Mouse (Mus musculus) spleen, adult 2 months (tissue): ENCODE data around the gene Vkorc1. TPM values are rescaled to one million over a fixed set of nuclear protein-coding genes. Genes with fewer than 3 reads are reported as not detected.
"Not testable (repeated sequence)": the region's sequence is repeated elsewhere in the genome, so short reads cannot be mapped to it uniquely, and the experiment has no call there.

Source experiments
- DNase-seq, 2 experiments: peaks; one replicate each; pipeline versions ENCODE4 v3.0.0 to v3.0.0-alpha.2; 2012 to 2021; ENCODE audit warnings: low spot score in 2 of 2, low read depth in 1 of 2
- H3K27ac ChIP-seq: fragments of 200-500 bp; 2 replicates; pipeline ENCODE4 v1.5.1; 2012; ENCODE audit warnings: low read length, inconsistent platforms; ENCODE audit not compliant: insufficient read depth
- H3K27me3 ChIP-seq: fragments of 200-500 bp; 2 replicates; pipeline ENCODE4 v1.6.1; 2012; ENCODE audit warnings: mild to moderate bottlenecking, moderate library complexity, low read length, inconsistent platforms; ENCODE audit not compliant: control insufficient read depth, insufficient read depth
- H3K36me3 ChIP-seq: fragments of 200-500 bp; 2 replicates; pipeline ENCODE4 v1.6.1; 2012; ENCODE audit warnings: mild to moderate bottlenecking, low read length, inconsistent platforms; ENCODE audit not compliant: control insufficient read depth, insufficient read depth
- H3K4me1 ChIP-seq: fragments of 200-500 bp; 2 replicates; pipeline ENCODE4 v1.6.1; 2011; ENCODE audit warnings: inconsistent platforms; ENCODE audit not compliant: control insufficient read depth, insufficient read depth, insufficient read length
- H3K4me3 ChIP-seq: fragments of 200-500 bp; 2 replicates; pipeline ENCODE4 v1.5.1; 2011; ENCODE audit warnings: mild to moderate bottlenecking, inconsistent platforms; ENCODE audit not compliant: insufficient read depth, insufficient read length; ENCODE audit errors: extremely low read depth
- CTCF ChIP-seq: fragments of 200-500 bp; IDR thresholded peaks from 2 replicates; pipeline ENCODE4 v1.5.1; 2011; ENCODE audit warnings: mild to moderate bottlenecking, inconsistent platforms; ENCODE audit not compliant: insufficient read depth, insufficient read length, insufficient replicate concordance; ENCODE audit errors: extremely low read depth
- POLR2A ChIP-seq: fragments of 200-500 bp; IDR thresholded peaks from 2 replicates; pipeline ENCODE4 v1.6.1; 2011; ENCODE audit warnings: low read depth, low read length, inconsistent platforms
- WGBS: fragments of 180-500 bp; shearing (Covaris S2); methylation state at CpG from one replicate; pipeline ENCODE4 v1.1.7; 2018; 5-methylcytosine and 5-hydroxymethylcytosine counted together
- polyA plus RNA-seq: library from polyadenylated mRNA; depleted of rRNA; stranded (reverse); fragments of >200 nt; gene quantifications from 2 replicates; pipeline ENCODE4 v1.2.3, GENCODE M21; 2012

Vkorc1 gene
- polyA plus RNA-seq, 1 experiment, result 46.1 TPM

- Histone ChIP-seq H3K4me3 (peak within 1 kb of the TSS; percentile 77), H3K27me3 (no peaks in the 10 kb centered on the region), H3K4me1 (no peaks in the 10 kb centered on the region; the same call in 1 of the 2 replicates), H3K36me3 (peaks cover 19% of the 10 kb centered on the region), H3K27ac (peak within 1 kb of the TSS; percentile 60)
- TF ChIP-seq CTCF (no peak), POLR2A (peak; percentile 63)
- DNase-seq, result peak in 1 of 2 experiments; percentile 70
- WGBS, result 6% methylated on average over 38 of the region's 38 CpGs
Measured at GRCm38 (mm10) chr7:127903971-127904796, 8.8 kb upstream of the Vkorc1 start, which contains the start of gene Bckdk. TSS of gene Bckdk (plus strand) at chr7:127904082.

- Histone ChIP-seq H3K36me3 (peaks cover 3% of the 10 kb centered on the region), H3K27ac (no peak overlapping the region), H3K4me3 (no peak overlapping the region), H3K27me3 (no peaks in the 10 kb centered on the region), H3K4me1 (no peaks in the 10 kb centered on the region; the same call in 1 of the 2 replicates)
- TF ChIP-seq CTCF (no peak), POLR2A (no peak)
- WGBS, result 88% methylated on average over 2 of the region's 2 CpGs
- DNase-seq, result no peak
Measured at GRCm38 (mm10) chr7:127901772-127902171, 6.4 kb upstream of the Vkorc1 start.

GRCm38 (mm10) chr7:127899997-127900396, 4.6 kb upstream of the Vkorc1 start:
- no peaks in the 10 kb centered on the region for H3K27me3 ChIP-seq
- no peak overlapping the region for H3K27ac ChIP-seq
- H3K4me1 ChIP-seq, result peaks cover 2% of the 10 kb centered on the region; the same call in 1 of the 2 replicates
- TF ChIP-seq POLR2A (no peak), CTCF (no peak)
- WGBS, result 34% methylated on average over 7 of the region's 7 CpGs
- no peaks in the 10 kb centered on the region for H3K36me3 ChIP-seq
- DNase-seq, result no peak
- H3K4me3 ChIP-seq, result no peak overlapping the region

- Histone ChIP-seq H3K4me1 (peaks cover 2% of the 10 kb centered on the region; the same call in 1 of the 2 replicates), H3K27me3 (no peaks in the 10 kb centered on the region), H3K27ac (no peak overlapping the region), H3K4me3 (no peak overlapping the region), H3K36me3 (no peaks in the 10 kb centered on the region)
- TF ChIP-seq CTCF, result no peak
- no peak for TF ChIP-seq POLR2A
- 57% methylated on average over 10 of the region's 10 CpGs for WGBS
- DNase-seq, result no peak
Measured at GRCm38 (mm10) chr7:127898179-127898956, 3.0 kb upstream of the Vkorc1 start.

GRCm38 (mm10) chr7:127897542-127897941, 2.1 kb upstream of the Vkorc1 start:
- DNase-seq, result no peak
- Histone ChIP-seq H3K27ac (no peak overlapping the region), H3K27me3 (no peaks in the 10 kb centered on the region), H3K4me1 (peaks cover 2% of the 10 kb centered on the region; the same call in 1 of the 2 replicates), H3K4me3 (no peak overlapping the region), H3K36me3 (no peaks in the 10 kb centered on the region)
- TF ChIP-seq POLR2A (no peak), CTCF (no peak)
- WGBS, result 93% methylated on average over 7 of the region's 7 CpGs

- 62% methylated on average over 13 of the region's 13 CpGs for WGBS
- peak in 1 of 2 experiments; percentile 68 for DNase-seq
- H3K36me3 ChIP-seq, result no peaks in the 10 kb centered on the region
Measured at GRCm38 (mm10) chr7:127896384-127896783, 967 bp upstream of the Vkorc1 start.

GRCm38 (mm10) chr7:127895891-127896290, 474 bp upstream of the Vkorc1 start:
- H3K27me3 ChIP-seq, H3K27ac ChIP-seq, H3K4me1 ChIP-seq, DNase-seq, H3K36me3 ChIP-seq: not testable (repeated sequence)
- H3K4me3 ChIP-seq, result peak overlapping the region; percentile 57
- 59% methylated on average over 7 of the region's 7 CpGs for WGBS

More at GRCm38 (mm10) chr7:127896384-127896783, 967 bp upstream of the Vkorc1 start:
- Histone ChIP-seq H3K27me3 (no peaks in the 10 kb centered on the region), H3K27ac (no peak overlapping the region), H3K4me1 (peaks cover 2% of the 10 kb centered on the region; the same call in 1 of the 2 replicates), H3K4me3 (no peak overlapping the region)
- TF ChIP-seq CTCF, result peak; percentile 66; the same call in 1 of the 2 replicates
- no peak for TF ChIP-seq POLR2A
